Mouse (Mus musculus): ENCODE data around the gene Serhl.

DNA sequence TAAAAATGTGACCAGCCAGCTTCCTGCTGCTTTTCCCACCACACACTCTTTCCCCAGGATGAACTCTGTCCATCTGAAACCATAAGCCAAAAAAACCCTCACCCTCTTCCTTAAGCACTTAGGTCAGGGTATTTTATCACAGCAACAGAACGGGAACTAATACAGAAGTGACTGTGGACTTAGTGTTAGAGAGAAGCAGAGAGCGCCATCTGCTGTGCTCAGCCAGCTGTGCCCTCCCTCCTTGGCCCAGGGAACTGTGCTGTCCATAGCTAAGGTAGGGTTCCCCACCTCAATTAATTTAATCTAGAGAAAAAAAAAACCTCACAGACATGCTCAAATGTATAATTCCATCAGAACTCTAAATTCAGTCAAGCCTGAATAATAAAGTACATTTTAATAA is 6.6 kb downstream of the Serhl start:
- TF ChIP-seq POLR2A (IDR thresholded peaks at IDR 0.05; ENCODE audit: extremely low read depth, insufficient read depth, low read length): no peak
- no peak for TF ChIP-seq CTCF (IDR thresholded peaks at IDR 0.05; ENCODE audit: extremely low read depth, insufficient read depth, low read length)

Measured in cortical plate, adult 2 months (tissue).